Mouse (Mus musculus) heart, postnatal 0 days (tissue): ENCODE measurements around the gene Gm13279.

ENCODE experiments used
- CTCF ChIP-seq: IDR thresholded peaks from 2 replicates; pipeline ENCODE4 v1.5.1; 2016; ENCODE audit warnings: antibody characterized with exemption, control low read depth, low read depth
- EP300 ChIP-seq: IDR thresholded peaks from 2 replicates; pipeline ENCODE4 v1.6.1; 2016; ENCODE audit warnings: antibody characterized with exemption, low read depth

GRCm38 (mm10) chr4:88841438-88841911 is 44.3 kb downstream of the Gm13279 start, which contains the start of gene Ifna4:
- TF ChIP-seq CTCF (no peak), EP300 (no peak)
